Mouse (Mus musculus) natural killer cell, adult 2 months (primary cell): ENCODE results near the gene Mthfd1l.

Source experiments
- DNase-seq, 2 experiments: peaks; one replicate each; pipeline ENCODE4 v3.0.0; 2022; ENCODE audit warnings: low spot score in 2 of 2

Mthfd1l gene

DNA sequence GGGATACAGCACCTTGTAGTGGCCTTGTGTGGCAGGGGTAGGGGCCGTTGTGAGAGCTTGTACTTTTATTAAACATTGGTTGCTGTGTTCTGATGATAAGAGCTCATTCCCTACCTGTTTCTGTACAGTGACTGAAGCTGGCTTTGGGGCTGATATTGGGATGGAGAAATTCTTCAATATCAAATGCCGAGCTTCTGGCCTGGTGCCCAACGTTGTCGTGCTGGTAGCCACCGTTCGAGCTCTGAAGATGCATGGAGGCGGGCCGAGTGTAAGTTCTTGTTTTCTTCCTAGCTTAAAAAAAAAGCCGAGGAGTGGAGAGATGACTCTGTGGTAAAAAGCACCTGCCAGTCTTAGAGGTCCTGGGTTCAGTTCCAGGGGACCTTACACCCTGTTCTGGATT, 110.7 kb downstream of the Mthfd1l start:
- DNase-seq, result no peak

- DNase-seq, result no peak
Observed at GRCm38 (mm10) chr10:4084907-4085306, 112.0 kb downstream of the Mthfd1l start.

- no peak for DNase-seq
Observed at GRCm38 (mm10) chr10:4085363-4086141, 112.6 kb downstream of the Mthfd1l start.

GRCm38 (mm10) chr10:4087563-4087962, 114.6 kb downstream of the Mthfd1l start:
- no peak for DNase-seq

GRCm38 (mm10) chr10:4088744-4089414, 116.0 kb downstream of the Mthfd1l start:
- no peak for DNase-seq

DNA sequence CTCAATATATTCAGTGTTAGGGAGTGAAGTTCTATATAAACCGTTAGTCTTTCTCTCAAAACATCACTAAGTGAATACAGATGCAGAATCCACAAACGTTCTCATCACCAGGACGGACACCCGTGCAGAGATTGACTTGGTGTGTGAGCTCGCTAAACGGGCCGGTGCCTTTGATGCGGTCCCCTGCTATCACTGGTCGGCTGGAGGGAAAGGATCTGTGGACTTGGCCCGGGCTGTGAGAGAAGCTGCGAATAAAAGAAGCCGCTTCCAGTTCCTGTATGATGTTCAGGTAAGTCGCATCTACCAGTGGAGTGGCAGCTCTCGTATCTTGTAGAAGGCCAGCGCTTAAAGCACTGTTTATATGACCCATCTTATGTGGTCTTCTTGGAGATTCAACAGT, 117.0 kb downstream of the Mthfd1l start:
- DNase-seq, result no peak

GRCm38 (mm10) chr10:4092990-4093389, 120.1 kb downstream of the Mthfd1l start:
- no peak for DNase-seq

DNA sequence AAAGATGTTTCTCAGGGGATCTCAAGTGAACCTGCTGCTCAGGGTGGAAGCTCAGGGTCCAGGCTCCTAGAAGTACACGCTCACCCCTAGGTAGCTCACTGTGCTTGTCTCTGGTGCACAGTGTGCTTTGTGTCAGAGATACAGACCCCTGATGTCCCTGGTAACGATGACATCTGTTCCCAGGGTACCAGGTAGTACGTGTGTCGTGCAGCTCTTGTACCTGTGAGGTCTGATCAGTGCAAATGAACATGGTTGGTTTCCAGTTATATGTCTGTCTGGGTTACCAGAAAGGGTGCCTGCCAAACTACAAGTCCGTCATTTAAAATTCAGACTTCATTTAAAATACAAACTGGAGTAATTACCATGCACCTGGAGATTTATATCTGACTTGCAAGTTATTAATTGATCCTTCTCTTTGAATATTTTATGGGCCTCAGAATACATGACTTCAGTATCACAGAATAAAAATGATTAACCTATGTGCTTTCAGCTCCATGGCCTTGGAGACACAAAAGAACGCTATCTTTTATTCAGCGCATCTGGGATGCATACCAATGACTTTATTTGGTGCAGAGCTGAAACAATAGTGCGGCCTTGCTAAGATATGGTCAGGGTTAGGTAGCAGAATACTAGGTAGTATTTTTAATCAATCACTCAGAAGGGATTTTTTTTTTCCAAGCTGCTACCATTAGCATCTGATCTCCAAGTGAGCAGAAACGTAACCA, 121.3 kb downstream of the Mthfd1l start:
- no peak for DNase-seq

GRCm38 (mm10) chr10:4096151-4096550, 123.2 kb downstream of the Mthfd1l start:
- no peak for DNase-seq

GRCm38 (mm10) chr10:4100007-4100406, 127.1 kb downstream of the Mthfd1l start:
- DNase-seq, result no peak

- no peak for DNase-seq
Observed at GRCm38 (mm10) chr10:4105676-4106528, 133.0 kb downstream of the Mthfd1l start.

GRCm38 (mm10) chr10:4107661-4108338, 134.9 kb downstream of the Mthfd1l start:
- no peak for DNase-seq

- DNase-seq, result no peak
Observed at GRCm38 (mm10) chr10:4108462-4108861, 135.5 kb downstream of the Mthfd1l start.

DNA sequence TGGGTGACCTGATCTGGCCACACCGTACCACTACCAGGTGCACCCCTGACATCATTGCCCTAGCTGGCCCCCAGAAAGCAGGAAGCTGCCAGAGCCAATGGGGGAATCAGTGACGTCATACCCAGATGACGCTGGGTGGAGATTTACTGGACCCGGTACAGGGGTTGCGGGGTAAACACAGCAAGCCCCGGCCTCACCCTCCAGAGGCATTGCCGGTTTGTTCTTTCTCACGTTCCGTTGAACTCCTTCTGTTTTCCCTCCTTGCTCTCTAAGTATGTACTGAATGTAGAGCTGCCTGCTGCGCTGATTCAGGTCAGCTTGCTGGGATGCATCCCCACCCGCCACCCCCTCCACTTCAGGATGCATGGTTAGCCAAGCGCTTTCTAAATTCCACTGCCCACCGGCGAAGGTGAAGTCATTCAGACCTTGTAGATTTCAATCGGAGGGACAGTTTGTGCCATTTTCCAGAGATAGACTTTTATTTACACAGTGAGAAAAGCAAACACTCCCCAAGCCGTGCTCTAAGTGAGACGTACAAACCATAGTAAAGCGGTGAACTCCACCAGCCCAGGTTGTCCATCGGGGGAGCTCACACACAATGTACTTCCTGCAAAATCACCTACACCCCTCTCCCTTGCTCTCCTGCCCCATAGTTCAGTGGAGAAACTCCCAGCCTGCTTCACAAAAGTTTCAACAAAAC, 138.3 kb downstream of the Mthfd1l start:
- DNase-seq, result no peak

GRCm38 (mm10) chr10:4111795-4112139, 138.8 kb downstream of the Mthfd1l start:
- DNase-seq, result no peak

- no peak for DNase-seq
Observed at GRCm38 (mm10) chr10:4112611-4113327, 139.9 kb downstream of the Mthfd1l start.

- no peak for DNase-seq
Observed at GRCm38 (mm10) chr10:4113328-4113658, 140.4 kb downstream of the Mthfd1l start.

DNA sequence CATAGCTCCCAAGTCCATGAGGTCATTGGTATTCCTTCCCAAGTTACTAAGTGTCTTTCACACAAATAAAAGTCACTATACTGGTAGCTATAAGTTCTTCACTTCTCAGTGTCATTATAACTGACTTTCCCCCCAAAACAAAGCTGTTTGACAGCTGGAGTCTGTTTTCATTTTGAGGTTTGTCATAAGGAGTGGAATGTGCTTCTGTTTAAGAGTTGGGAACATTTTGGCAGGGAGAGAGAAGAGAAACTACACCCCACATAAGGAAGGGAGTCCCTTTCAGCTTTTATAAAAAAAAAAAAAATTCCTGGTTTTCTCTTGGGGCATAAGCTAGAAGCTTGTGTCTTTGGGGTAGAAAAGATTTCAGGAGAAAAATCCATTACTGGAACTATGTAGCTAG, 143.7 kb downstream of the Mthfd1l start:
- no peak for DNase-seq

DNA sequence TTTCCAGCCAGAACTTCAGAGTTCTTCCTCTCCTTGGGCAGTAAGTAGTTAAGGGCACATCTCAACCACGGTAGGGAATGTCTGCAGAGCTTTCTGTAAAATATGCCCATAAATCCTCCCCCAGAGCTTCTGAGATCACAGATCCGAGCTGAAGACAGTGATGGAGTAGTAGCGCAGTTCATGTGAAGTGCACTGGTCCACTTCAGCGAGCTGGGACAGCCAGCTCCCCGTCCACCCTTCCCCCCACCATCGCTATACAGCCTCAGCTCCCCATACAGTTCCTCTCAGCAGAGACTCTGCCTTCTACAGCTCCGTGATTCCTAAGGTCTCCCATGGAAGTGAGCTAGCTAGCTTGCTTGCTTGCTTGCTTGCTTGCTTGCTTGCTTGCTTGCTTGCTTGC, 144.2 kb downstream of the Mthfd1l start:
- DNase-seq, result no peak

- no peak for DNase-seq
Observed at GRCm38 (mm10) chr10:4119287-4119686, 146.4 kb downstream of the Mthfd1l start.
